Mouse (Mus musculus) lung, embryonic 15.5 days (tissue): ENCODE results near the gene Atl2. TPM values are rescaled to one million over a fixed set of nuclear protein-coding genes. Genes with fewer than 3 reads are reported as not detected.

Experiments used
- ATAC-seq: fragments of 200-750 bp; cut with Nextera tagmentation; 2 replicates; pipeline ENCODE4 v1.8.0; 2017; ENCODE audit warnings: moderate number of reproducible peaks, borderline replicate concordance; ENCODE audit not compliant: low FRiP score, low TSS enrichment; ENCODE audit errors: extremely low read depth
- H3K27ac ChIP-seq: fragments of 300-500 bp; sonication (generic); 2 replicates; pipeline ENCODE4 v1.5.1; 2015; ENCODE audit warnings: moderate library complexity, mild to moderate bottlenecking, inconsistent platforms
- H3K27me3 ChIP-seq: fragments of 300-500 bp; sonication (generic); 2 replicates; pipeline ENCODE4 v1.6.1; 2015; ENCODE audit warnings: inconsistent platforms
- H3K36me3 ChIP-seq: fragments of 300-500 bp; sonication (generic); 2 replicates; pipeline ENCODE4 v1.6.1; 2015; ENCODE audit warnings: inconsistent platforms
- H3K4me1 ChIP-seq: fragments of 300-500 bp; sonication (generic); 2 replicates; pipeline ENCODE4 v1.6.1; 2015; ENCODE audit warnings: inconsistent platforms
- H3K4me2 ChIP-seq: fragments of 300-500 bp; sonication (generic); 2 replicates; pipeline ENCODE4 v1.6.1; 2015; ENCODE audit warnings: inconsistent platforms, mild to moderate bottlenecking, moderate library complexity
- H3K4me3 ChIP-seq: fragments of 300-500 bp; sonication (generic); 2 replicates; pipeline ENCODE4 v1.5.1; 2015; ENCODE audit warnings: mild to moderate bottlenecking, inconsistent platforms
- H3K9ac ChIP-seq: fragments of 300-500 bp; sonication (generic); 2 replicates; pipeline ENCODE4 v1.6.1; 2015; ENCODE audit warnings: inconsistent platforms
- H3K9me3 ChIP-seq: fragments of 300-500 bp; sonication (generic); 2 replicates; pipeline ENCODE4 v1.6.1; 2016; ENCODE audit warnings: inconsistent platforms
- WGBS: fragments of 180-500 bp; shearing (Covaris S2); methylation state at CpG from one replicate; pipeline ENCODE4 v1.1.7; 2015; 5-methylcytosine and 5-hydroxymethylcytosine counted together
- polyA plus RNA-seq: library from polyadenylated mRNA; unstranded; fragments of >200 nt; fragmentation: Nextera tagmentation; extraction: Ambion mirVana; gene quantifications from 2 replicates; pipeline ENCODE4 v1.2.1, GENCODE M21; 2015

Atl2 gene
- polyA plus RNA-seq, 1 experiment from 2014 or later = 38.3 TPM

DNA sequence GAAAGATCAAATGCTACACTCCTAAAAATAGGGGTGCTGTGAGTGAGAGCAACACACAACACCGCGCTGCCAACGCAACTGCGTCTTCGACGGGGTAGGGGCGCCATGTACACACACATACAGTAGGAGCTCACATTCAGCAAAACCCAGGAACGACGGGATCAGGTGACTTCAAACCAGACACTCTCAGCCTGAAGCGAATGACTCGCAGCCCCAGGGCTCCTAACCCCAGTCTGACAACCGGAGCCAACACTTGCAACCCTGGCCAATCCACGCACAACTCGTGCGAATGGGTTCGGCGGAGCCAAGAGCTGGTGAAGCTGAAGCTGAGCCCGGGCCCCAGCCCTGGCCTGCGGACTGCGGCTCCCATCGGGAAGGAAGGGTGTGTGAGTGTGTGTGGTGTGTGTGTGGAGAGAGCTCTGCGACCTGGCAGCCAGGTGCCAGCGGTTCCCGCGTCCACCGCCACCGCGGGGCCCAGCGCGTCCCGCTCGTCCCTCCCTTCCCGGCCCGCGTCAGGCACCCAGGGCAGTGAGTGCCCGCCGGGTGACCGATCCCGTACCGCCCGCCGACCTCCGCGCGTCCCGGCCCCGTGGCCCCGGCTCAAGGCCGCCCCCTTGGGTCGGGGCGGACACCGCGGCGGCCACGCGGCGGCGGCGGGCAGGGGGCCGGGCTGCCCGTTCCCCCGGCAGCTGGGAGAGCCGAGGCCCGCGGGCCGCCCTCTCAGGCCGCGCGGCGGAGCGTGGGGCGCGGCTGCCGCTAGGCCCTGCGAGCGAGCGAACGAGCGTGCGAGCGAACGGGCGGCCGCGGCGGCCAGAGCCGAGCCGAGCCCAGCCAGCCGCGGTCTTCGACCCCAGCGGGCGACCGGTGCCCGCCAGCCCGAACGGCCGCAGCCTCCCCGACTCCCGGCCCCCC, 696 bp downstream of the Atl2 start:
- peak; percentile 77 for ATAC-seq
- peak overlapping the region; percentile 99 for H3K4me3 ChIP-seq
- H3K4me1 ChIP-seq = peaks cover 37% of the 10 kb centered on the region
- H3K9ac ChIP-seq = peak overlapping the region; percentile 92
- under 1% methylated on average over 86 of the region's 100 CpGs for WGBS
- H3K4me2 ChIP-seq = peak overlapping the region; percentile 85
- peaks cover 17% of the 10 kb centered on the region for H3K27me3 ChIP-seq
- no peaks in the 10 kb centered on the region for H3K9me3 ChIP-seq
- no peaks in the 10 kb centered on the region for H3K36me3 ChIP-seq
- peak overlapping the region; percentile 96 for H3K27ac ChIP-seq

DNA sequence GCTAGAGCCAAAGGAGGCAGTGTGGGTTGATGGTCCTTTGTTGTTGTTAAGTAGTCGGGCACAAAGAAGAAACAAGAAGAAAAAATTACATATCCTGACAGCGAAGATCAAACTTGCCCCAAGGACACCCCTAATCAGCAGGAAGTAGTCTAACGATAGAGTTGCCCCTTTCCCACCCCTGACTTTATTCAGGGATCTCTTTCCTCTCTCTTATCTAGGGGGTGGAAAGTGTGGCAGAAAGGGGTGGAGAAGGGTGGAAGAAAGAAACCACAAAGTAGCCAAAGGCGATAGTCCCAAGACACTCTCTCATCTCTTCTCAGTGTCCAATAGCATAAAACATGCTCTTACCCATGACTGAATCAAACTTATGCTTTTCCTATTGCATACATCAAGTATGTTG, 1.9 kb downstream of the Atl2 start:
- H3K9me3 ChIP-seq = no peaks in the 10 kb centered on the region
- WGBS = 25% methylated on average over 4 of the region's 4 CpGs
- H3K4me1 ChIP-seq = peaks cover 37% of the 10 kb centered on the region
- H3K4me2 ChIP-seq = peak overlapping the region; percentile 85
- H3K27me3 ChIP-seq = peaks cover 17% of the 10 kb centered on the region
- no peak overlapping the region for H3K27ac ChIP-seq
- H3K4me3 ChIP-seq = peak overlapping the region; percentile 99
- no peak for ATAC-seq
- 0 out of 2 replicates have a peak overlapping the region, but pooled peaks have one; percentile 17 for H3K9ac ChIP-seq
- H3K36me3 ChIP-seq = no peaks in the 10 kb centered on the region

DNA sequence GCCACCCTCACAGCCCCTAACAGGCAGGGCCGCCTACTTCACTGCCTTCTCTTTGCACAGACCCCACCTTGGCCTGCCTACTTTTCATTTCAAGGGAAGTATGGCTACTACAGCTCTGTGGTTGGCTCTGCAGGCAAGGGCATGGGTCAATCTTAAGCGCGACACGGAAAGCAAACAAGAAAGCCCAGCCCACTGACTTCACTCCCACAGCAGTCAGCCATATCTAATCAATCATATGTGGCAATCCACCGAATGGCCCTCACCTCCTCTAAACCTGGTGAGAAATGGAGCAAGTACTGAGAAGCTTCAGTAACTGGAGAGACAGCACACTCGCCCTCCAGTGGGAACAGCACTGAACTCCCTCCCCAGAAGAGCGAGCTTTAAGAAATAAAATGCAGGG, 4.0 kb downstream of the Atl2 start:
- ATAC-seq = no peak
- H3K36me3 ChIP-seq = no peaks in the 10 kb centered on the region
- WGBS = 30% methylated on average over 7 of the region's 7 CpGs
- H3K4me1 ChIP-seq = peaks cover 44% of the 10 kb centered on the region
- no peak overlapping the region for H3K27ac ChIP-seq
- H3K27me3 ChIP-seq = peaks cover 9% of the 10 kb centered on the region
- H3K4me3 ChIP-seq = no peak overlapping the region
- H3K4me2 ChIP-seq = no peak overlapping the region
- no peak overlapping the region for H3K9ac ChIP-seq
- H3K9me3 ChIP-seq = no peaks in the 10 kb centered on the region

DNA sequence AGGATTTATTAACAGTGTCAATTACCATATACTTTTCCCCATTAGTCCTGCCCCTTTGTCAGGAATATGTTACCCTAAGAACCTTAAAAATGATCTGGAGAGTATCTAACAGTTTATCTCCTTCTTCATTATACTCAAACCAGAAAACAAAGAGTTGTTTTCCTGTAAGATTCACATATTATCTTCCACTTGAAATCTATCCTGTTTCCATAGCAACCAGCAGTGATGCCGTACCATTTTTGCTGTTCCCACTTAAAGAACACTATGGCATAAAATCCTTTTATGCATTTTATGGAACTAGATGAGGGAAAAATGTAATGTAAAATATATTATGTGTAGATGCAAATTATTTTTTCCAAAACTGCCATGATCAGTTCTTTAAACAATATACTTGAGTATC, 8.0 kb downstream of the Atl2 start:
- no peak overlapping the region for H3K4me2 ChIP-seq
- 65% methylated on average over 1 of the region's 1 CpGs for WGBS
- no peaks in the 10 kb centered on the region for H3K27me3 ChIP-seq
- H3K9ac ChIP-seq = no peak overlapping the region
- H3K4me3 ChIP-seq = no peak overlapping the region
- H3K4me1 ChIP-seq = peaks cover 28% of the 10 kb centered on the region
- no peak overlapping the region for H3K27ac ChIP-seq
- no peaks in the 10 kb centered on the region for H3K36me3 ChIP-seq
- no peaks in the 10 kb centered on the region for H3K9me3 ChIP-seq
- ATAC-seq = no peak

DNA sequence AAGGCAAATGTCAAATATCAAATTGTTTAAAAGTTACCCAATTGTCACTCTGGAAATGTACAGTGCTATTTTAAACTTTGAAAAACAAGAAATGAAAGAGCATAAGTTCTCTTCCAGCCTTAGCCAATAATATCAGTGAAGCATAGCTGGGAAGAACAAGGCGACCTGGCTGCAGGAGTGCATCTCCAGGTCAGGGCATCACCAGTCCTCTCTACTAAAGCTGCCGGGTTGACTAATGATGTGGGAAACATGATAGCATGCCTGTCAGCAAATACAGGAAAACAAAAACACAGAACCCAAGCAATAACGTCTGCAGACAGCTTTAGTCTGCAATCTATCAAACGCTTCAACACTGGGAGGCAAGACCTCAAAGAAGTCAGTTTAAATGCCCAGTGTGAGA, 12.7 kb downstream of the Atl2 start:
- H3K9ac ChIP-seq = no peak overlapping the region

DNA sequence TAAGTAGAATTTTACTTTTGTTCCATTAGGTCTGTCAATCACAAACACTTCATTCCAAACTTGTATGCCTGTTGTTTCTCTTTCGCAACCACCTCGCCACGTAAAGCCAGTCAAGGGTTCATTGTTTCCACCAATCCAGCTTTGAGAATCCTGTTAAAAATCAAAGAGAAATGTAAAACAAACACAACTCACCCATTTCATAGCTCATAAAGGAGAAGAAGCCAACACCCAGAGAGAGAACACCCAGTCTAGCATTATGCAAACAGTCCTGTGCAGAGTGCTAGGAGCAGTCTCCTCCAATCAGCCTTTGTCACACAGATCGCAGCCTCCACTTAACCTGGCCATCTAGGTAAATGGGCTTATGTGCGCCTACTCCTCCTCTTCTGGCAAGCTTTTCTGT, 30.9 kb downstream of the Atl2 start:
- Histone ChIP-seq H3K9me3 (no peaks in the 10 kb centered on the region), H3K9ac (no peak overlapping the region), H3K4me3 (no peak overlapping the region), H3K4me1 (peaks cover 10% of the 10 kb centered on the region), H3K4me2 (no peak overlapping the region), H3K36me3 (peaks cover 34% of the 10 kb centered on the region), H3K27ac (0 out of 2 replicates have a peak overlapping the region, but pooled peaks have one; percentile 15), H3K27me3 (no peaks in the 10 kb centered on the region)
- no peak for ATAC-seq
- 62% methylated on average over 5 of the region's 5 CpGs for WGBS

More for the DNA sequence above, 12.7 kb downstream of the Atl2 start:
- no peak overlapping the region for H3K4me3 ChIP-seq
- 15% methylated on average over 4 of the region's 4 CpGs for WGBS
- H3K4me1 ChIP-seq = peaks cover 3% of the 10 kb centered on the region; the same call in 1 of the 2 replicates
- H3K27me3 ChIP-seq = no peaks in the 10 kb centered on the region
- no peak for ATAC-seq
- H3K27ac ChIP-seq = no peak overlapping the region
- no peaks in the 10 kb centered on the region for H3K9me3 ChIP-seq
- H3K36me3 ChIP-seq = no peaks in the 10 kb centered on the region
- H3K4me2 ChIP-seq = no peak overlapping the region

DNA sequence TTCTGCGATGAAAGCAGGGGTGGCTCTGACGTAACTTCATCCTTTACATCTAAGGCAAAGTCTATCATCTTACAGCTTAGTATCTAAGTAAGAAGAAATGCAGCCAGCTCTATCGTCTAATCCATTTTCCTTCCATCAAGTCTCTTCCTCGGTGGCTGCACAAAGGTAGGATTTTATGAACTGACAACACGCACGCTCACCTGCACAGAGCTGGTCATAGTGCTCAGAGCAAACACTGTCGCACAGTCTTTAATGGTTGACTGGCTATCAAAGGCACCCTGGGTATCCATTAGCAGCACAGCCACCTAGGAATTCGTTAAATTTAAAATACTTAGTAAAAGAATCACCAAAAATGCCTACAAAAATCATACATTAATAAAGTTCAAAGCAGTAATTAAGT, 31.4 kb downstream of the Atl2 start:
- no peak overlapping the region for H3K4me2 ChIP-seq
- H3K4me3 ChIP-seq = no peak overlapping the region
- peaks cover 39% of the 10 kb centered on the region for H3K36me3 ChIP-seq
- ATAC-seq = no peak
- no peaks in the 10 kb centered on the region for H3K27me3 ChIP-seq
- H3K27ac ChIP-seq = no peak overlapping the region
- H3K9ac ChIP-seq = no peak overlapping the region
- H3K9me3 ChIP-seq = no peaks in the 10 kb centered on the region
- peaks cover 10% of the 10 kb centered on the region for H3K4me1 ChIP-seq
- WGBS = 91% methylated on average over 8 of the region's 8 CpGs

DNA sequence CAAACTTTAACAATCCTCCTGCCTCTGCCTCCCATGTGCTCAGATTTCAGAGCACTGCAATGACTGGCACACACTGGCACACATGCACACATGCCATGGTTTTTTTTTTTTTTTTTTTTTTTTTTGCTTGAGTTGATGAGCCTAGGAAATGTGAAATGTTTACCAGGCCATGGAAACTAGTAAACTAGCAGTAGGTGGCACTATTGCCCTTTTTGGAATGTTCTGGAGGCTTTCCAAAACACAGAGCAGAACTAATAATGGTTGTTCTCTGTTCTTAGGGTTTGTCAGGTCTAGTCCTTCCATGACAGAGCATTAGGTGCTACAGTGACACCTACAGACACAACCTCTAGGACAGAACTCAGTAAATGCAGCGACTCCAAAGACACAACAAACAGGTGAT, 33.9 kb downstream of the Atl2 start:
- Histone ChIP-seq H3K9ac (no peak overlapping the region), H3K4me1 (peaks cover 10% of the 10 kb centered on the region), H3K4me3 (no peak overlapping the region), H3K27me3 (no peaks in the 10 kb centered on the region), H3K9me3 (no peaks in the 10 kb centered on the region), H3K4me2 (no peak overlapping the region), H3K27ac (no peak overlapping the region), H3K36me3 (peaks cover 61% of the 10 kb centered on the region)
- WGBS = 71% methylated on average over 1 of the region's 1 CpGs
- ATAC-seq = no peak

DNA sequence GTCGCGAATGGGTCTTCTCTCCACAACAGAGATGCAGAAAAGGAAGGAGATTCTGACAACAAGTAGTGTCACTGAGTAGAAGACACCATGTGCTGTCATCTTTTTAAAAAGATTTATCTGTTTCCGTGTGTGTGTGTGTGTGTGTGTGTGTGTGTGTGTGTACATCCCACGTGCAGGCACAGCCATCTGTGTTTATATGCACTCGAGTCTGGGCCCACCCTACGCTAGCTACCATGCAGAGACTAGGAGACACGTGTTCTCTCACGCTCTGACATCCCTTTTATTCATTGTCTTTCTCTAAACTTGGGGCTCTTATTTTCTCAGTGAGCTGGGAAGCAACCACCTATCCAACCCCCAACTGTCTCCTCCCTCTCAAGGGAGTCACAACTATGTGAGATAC, 40.4 kb downstream of the Atl2 start:
- Histone ChIP-seq H3K4me3 (no peak overlapping the region), H3K4me2 (no peak overlapping the region), H3K27ac (no peak overlapping the region), H3K9ac (no peak overlapping the region), H3K27me3 (no peaks in the 10 kb centered on the region), H3K9me3 (no peaks in the 10 kb centered on the region), H3K4me1 (no peaks in the 10 kb centered on the region), H3K36me3 (peaks cover 79% of the 10 kb centered on the region)
- no peak for ATAC-seq
- 79% methylated on average over 8 of the region's 8 CpGs for WGBS

DNA sequence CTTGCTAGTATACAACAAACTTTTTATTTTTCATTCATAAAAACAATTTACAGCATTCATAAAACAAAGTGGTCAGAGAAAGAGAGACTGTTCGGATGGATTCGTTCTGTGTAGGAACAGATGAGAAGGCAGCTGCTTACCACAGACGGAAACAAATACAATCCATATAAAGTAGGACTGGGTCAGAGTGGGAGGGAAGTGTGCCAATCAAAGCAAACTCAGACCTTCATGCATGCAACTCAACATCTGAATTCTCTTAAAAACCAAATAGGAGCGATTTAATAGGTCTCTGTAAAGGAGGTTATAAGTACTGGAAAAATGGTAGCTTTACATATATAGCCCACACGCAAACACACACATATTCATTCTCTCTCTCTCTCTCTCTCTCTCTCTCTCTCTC, 47.5 kb downstream of the Atl2 start:
- H3K4me1 ChIP-seq = no peaks in the 10 kb centered on the region
- ATAC-seq = no peak
- H3K9me3 ChIP-seq = no peaks in the 10 kb centered on the region
- H3K4me2 ChIP-seq = no peak overlapping the region
- no peak overlapping the region for H3K27ac ChIP-seq
- peaks cover 37% of the 10 kb centered on the region for H3K36me3 ChIP-seq
- no peaks in the 10 kb centered on the region for H3K27me3 ChIP-seq
- no peak overlapping the region for H3K4me3 ChIP-seq
- 91% methylated on average over 5 of the region's 5 CpGs for WGBS
- no peak overlapping the region for H3K9ac ChIP-seq

DNA sequence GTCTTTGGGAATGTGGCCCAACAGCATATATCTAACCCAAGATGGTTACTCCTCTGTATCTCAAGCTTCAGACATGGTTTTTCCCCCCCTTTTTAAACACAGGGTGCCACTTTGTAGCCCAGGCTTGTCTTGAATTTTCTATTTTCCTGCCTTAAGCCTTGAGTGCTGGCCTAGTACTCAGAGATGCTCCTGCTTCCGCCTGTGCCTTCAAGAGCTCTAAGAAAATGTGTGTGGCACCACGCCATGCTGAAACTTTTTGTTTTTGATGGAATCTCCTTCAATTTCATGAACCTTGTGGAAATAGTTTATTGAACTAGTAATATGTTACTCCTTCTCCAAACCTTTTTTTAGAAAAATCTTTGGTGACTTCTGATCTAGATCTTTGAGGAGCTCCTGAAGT, 49.7 kb downstream of the Atl2 start:
- Histone ChIP-seq H3K36me3 (peaks cover 18% of the 10 kb centered on the region; the same call in 1 of the 2 replicates), H3K9me3 (no peaks in the 10 kb centered on the region), H3K4me3 (no peak overlapping the region), H3K27me3 (no peaks in the 10 kb centered on the region), H3K27ac (no peak overlapping the region), H3K4me1 (no peaks in the 10 kb centered on the region), H3K4me2 (no peak overlapping the region), H3K9ac (no peak overlapping the region)
- no peak for ATAC-seq
- 88% methylated on average over 2 of the region's 2 CpGs for WGBS

DNA sequence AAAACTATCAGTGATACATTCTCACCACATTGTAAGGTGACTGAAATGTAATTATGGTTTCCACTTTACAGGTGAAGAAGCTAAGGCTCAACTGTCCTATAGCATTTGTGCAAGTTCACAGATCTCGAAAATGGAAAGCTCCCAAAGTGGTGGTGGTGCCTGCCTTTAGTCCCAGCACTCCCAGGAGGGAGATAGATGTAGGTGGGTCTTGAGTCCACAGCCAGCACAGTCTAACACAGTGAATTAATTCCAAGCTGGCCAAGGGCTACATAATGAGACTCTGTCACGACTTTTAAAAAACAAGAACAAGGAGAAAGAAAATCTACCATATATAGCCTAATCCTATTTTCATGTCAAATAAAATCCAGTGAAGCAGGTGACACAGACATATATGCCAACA, 50.2 kb downstream of the Atl2 start:
- Histone ChIP-seq H3K27ac (no peak overlapping the region), H3K4me1 (no peaks in the 10 kb centered on the region), H3K4me2 (no peak overlapping the region), H3K9ac (no peak overlapping the region), H3K27me3 (no peaks in the 10 kb centered on the region), H3K36me3 (peaks cover 16% of the 10 kb centered on the region; the same call in 1 of the 2 replicates), H3K9me3 (no peaks in the 10 kb centered on the region), H3K4me3 (no peak overlapping the region)
- WGBS = 68% methylated on average over 2 of the region's 2 CpGs
- ATAC-seq = no peak
